Mouse (Mus musculus) forebrain, embryonic 15.5 days (tissue): ENCODE data around the gene Map7. TPM values are rescaled to one million over a fixed set of nuclear protein-coding genes. Genes with fewer than 3 reads are reported as not detected.

Experiments used
- ATAC-seq: fragments of 200-750 bp; cut with Nextera tagmentation; replicated peaks from 2 replicates; pipeline ENCODE4 v1.8.0; 2017; ENCODE audit warnings: mild to moderate bottlenecking, moderate TSS enrichment, moderate library complexity
- H3K27ac ChIP-seq: fragments of 300-500 bp; sonication (generic); replicated peaks from 2 replicates; pipeline ENCODE4 v1.5.1; 2015; ENCODE audit warnings: mild to moderate bottlenecking, inconsistent platforms
- H3K27me3 ChIP-seq: fragments of 300-500 bp; sonication (generic); 2 replicates; pipeline ENCODE4 v1.6.1; 2015; ENCODE audit warnings: inconsistent platforms
- H3K36me3 ChIP-seq: fragments of 300-500 bp; sonication (generic); 2 replicates; pipeline ENCODE4 v1.6.1; 2015; ENCODE audit warnings: mild to moderate bottlenecking, inconsistent platforms
- H3K4me1 ChIP-seq: fragments of 300-500 bp; sonication (generic); 2 replicates; pipeline ENCODE4 v1.6.1; 2015; ENCODE audit warnings: inconsistent platforms
- H3K4me2 ChIP-seq: fragments of 300-500 bp; sonication (generic); replicated peaks from 2 replicates; pipeline ENCODE4 v1.6.1; 2015; ENCODE audit warnings: mild to moderate bottlenecking, inconsistent platforms
- H3K4me3 ChIP-seq: fragments of 300-500 bp; sonication (generic); 2 replicates; pipeline ENCODE4 v1.5.1; 2015; ENCODE audit warnings: mild to moderate bottlenecking, inconsistent platforms
- H3K9ac ChIP-seq: fragments of 300-500 bp; sonication (generic); replicated peaks from 2 replicates; pipeline ENCODE4 v1.6.1; 2015; ENCODE audit warnings: mild to moderate bottlenecking, inconsistent platforms
- H3K9me3 ChIP-seq: fragments of 300-500 bp; sonication (generic); 2 replicates; pipeline ENCODE4 v1.6.1; 2016; ENCODE audit warnings: inconsistent platforms
- WGBS: fragments of 180-500 bp; shearing (Covaris S2); methylation state at CpG from one replicate; pipeline ENCODE4 v1.1.7; 2015; ENCODE audit warnings: mixed read lengths; 5-methylcytosine and 5-hydroxymethylcytosine counted together
- polyA plus RNA-seq: library from polyadenylated mRNA; unstranded; fragments of >200 nt; fragmentation: Nextera tagmentation; extraction: Ambion mirVana; gene quantifications from 2 replicates; pipeline ENCODE4 v1.2.1, GENCODE M21; 2015

The Map7 gene
- polyA plus RNA-seq, 1 experiment from 2014 or later: 4.7 TPM

DNA sequence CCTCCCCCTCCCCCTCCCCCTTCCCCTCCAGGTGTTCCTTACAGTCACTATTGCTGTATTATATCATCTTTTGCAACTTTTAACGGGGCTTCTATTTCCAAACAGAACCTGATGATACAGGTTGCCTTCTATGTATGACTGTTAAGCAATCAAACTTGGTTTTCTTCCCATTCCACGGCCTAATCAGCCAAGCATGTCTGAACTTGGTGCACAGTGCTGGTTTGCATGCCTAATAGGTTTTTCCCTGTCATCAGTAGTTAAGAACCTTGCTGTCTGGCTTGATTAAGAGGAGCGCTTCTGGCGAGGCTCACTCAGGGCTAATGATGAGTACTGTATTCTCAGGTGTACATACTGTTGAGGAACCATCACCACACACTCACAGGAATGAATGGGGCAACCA, 25.5 kb downstream of the Map7 start:
- Histone ChIP-seq H3K4me3 (no peak overlapping the region), H3K4me2 (no peak overlapping the region), H3K27me3 (no peaks in the 10 kb centered on the region), H3K27ac (no peak overlapping the region), H3K36me3 (no peaks in the 10 kb centered on the region), H3K4me1 (peaks cover 21% of the 10 kb centered on the region), H3K9ac (no peak overlapping the region), H3K9me3 (no peaks in the 10 kb centered on the region)
- no peak for ATAC-seq
- WGBS: 76% methylated on average over 4 of the region's 4 CpGs

DNA sequence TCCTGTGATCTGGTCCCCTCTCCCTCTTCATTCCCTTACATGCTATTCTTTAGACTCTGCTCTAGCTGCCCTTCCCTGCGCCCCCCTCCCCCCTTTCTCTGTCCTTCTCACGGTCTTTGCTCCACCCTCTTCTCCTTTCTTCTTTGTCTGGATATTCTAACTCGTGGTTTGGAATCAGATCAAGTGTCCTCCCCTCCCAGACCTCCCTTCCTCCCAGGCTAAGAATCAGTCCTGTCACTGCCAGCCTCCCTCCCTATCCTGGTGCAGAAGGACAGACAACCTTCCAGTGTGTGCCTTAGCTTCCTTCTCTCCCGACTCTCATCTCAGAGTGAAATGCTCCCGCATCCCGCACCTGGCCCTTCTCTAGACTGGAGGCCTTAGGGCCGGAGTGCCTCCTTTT, 27.8 kb downstream of the Map7 start:
- no peak overlapping the region for H3K4me2 ChIP-seq
- WGBS: 62% methylated on average over 7 of the region's 7 CpGs
- H3K27me3 ChIP-seq: no peaks in the 10 kb centered on the region
- no peak overlapping the region for H3K9ac ChIP-seq
- H3K4me1 ChIP-seq: peaks cover 9% of the 10 kb centered on the region
- no peaks in the 10 kb centered on the region for H3K36me3 ChIP-seq
- no peak overlapping the region for H3K27ac ChIP-seq
- no peaks in the 10 kb centered on the region for H3K9me3 ChIP-seq
- ATAC-seq: no peak
- H3K4me3 ChIP-seq: no peak overlapping the region

DNA sequence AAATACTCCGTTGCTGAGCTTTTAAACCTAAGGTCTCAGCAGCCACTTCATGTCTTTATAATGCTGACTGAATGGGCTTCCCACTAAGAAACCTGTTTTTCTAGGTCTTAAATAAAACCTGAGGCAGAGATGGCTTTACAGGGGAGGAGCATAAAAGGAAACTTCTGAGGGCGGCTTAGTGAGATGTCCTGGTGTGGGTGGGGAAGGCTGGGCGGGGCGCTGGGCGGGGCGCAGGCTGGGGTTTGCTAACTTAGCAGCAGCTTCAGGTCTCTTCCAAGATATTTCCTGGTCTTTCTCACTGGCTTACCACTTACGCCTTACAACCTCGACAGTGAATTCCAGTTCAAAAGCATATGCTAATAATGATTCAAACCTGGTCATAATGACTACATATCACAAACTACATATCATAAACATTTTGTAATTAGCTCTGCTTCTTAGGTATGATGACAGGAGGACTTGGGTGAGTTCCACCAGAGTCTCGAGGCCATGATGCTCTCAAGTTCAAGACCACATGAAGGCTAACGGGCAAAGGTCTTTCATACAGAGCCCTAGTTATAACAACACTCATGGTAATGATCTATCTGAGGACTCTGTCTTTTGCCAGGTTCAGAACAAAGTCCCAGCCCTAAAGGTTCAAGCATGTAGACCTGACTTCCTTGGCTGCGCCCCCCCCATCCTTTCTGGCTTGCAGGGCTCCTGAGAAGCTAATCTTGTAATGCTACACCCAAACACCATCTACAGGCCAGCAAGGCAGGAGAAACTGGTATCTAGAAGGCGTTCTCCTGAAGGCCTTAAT, 30.7 kb downstream of the Map7 start:
- Histone ChIP-seq H3K27ac (no peak overlapping the region), H3K4me1 (peaks cover 7% of the 10 kb centered on the region; the same call in 1 of the 2 replicates), H3K9me3 (no peaks in the 10 kb centered on the region), H3K36me3 (no peaks in the 10 kb centered on the region), H3K27me3 (no peaks in the 10 kb centered on the region), H3K9ac (no peak overlapping the region), H3K4me2 (no peak overlapping the region), H3K4me3 (no peak overlapping the region)
- WGBS: 44% methylated on average over 12 of the region's 12 CpGs
- no peak for ATAC-seq

DNA sequence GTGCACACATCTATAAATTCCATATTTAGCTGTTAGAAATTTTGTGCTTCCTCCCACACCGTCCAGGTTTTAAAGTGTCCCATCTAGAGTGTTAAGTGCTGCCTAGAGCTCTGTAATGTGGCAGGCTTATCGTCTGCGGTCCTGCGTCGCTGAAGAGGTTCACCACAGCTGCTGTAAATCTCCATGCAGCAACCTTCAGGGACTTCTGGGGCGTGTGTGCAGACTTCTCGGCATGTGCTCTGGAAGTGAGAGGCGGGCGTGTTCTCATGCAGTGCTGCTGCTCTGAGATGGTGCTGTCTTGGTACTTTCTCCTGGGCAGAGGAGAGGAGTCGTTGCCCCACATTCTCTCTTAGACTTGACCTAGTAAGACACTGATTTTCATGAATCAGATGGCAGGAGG, 32.9 kb downstream of the Map7 start:
- ATAC-seq: no peak
- Histone ChIP-seq H3K9me3 (no peaks in the 10 kb centered on the region), H3K9ac (no peak overlapping the region), H3K4me2 (no peak overlapping the region), H3K4me1 (peaks cover 7% of the 10 kb centered on the region; the same call in 1 of the 2 replicates), H3K36me3 (no peaks in the 10 kb centered on the region), H3K4me3 (no peak overlapping the region), H3K27ac (no peak overlapping the region), H3K27me3 (no peaks in the 10 kb centered on the region)
- 63% methylated on average over 10 of the region's 10 CpGs for WGBS

DNA sequence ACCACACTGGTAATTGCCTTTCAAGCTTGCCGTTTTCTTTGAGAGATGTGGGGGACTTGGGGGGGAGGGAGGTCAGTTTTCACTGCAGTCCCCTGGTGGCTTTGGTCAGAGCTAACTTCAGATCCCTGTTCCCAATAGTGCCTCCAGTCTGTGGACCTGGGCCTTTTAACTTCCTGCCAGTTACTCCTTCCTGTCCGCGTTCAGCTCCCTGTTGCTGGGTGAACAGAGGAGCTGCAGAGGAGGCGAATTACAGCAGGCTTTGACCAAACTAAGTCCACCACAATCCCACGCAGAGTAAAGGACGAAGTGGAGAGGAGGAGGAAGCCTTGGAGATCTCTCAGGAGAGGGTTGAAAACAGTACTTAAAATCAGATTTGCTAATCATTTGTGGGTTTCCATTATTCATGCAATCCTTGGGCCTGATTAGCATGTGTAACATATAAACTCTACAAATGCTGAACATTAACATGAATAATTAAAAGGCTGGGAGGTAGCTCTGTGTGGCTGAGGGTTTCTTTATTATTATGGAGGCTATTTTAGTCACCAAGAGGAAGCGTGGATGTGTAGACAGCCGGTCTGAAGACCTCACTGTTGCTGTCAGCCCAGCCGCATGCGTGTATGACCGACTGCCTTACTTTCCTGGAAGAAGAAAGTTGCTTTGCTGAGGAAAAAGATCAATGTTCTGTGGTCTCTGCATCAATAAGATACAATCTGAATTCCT, 33.6 kb downstream of the Map7 start:
- WGBS: 43% methylated on average over 11 of the region's 11 CpGs
- Histone ChIP-seq H3K9ac (no peak overlapping the region), H3K27me3 (no peaks in the 10 kb centered on the region), H3K36me3 (no peaks in the 10 kb centered on the region), H3K4me3 (no peak overlapping the region), H3K27ac (no peak overlapping the region), H3K4me2 (no peak overlapping the region), H3K4me1 (peaks cover 7% of the 10 kb centered on the region; the same call in 1 of the 2 replicates), H3K9me3 (no peaks in the 10 kb centered on the region)
- ATAC-seq: peak; percentile 32; the same call in 1 of the 2 replicates

DNA sequence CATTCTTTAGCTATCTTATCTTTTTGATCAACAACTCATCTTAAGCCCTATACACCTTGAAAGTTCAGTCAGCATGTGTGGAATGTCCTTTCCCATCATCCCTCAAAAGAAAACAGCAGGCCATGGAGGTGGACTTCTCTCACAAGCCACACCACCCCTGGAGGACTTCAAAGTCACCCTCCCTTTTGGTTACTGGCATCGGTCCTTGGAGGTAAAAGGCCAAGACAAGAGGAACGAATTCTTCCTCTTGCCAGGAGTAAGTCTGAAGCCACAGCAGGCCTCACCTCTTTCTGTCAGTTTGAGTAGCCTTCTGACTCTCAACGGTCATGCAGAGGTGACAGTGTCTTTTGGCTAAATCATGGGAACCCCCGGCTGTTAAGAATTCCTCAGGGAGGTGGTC, 36.1 kb downstream of the Map7 start:
- H3K9ac ChIP-seq: no peak overlapping the region
- H3K4me3 ChIP-seq: no peak overlapping the region
- H3K36me3 ChIP-seq: no peaks in the 10 kb centered on the region
- no peak overlapping the region for H3K27ac ChIP-seq
- ATAC-seq: no peak
- H3K4me1 ChIP-seq: peaks cover 7% of the 10 kb centered on the region; the same call in 1 of the 2 replicates
- WGBS: 86% methylated on average over 4 of the region's 4 CpGs
- H3K4me2 ChIP-seq: no peak overlapping the region
- no peaks in the 10 kb centered on the region for H3K9me3 ChIP-seq
- H3K27me3 ChIP-seq: no peaks in the 10 kb centered on the region

DNA sequence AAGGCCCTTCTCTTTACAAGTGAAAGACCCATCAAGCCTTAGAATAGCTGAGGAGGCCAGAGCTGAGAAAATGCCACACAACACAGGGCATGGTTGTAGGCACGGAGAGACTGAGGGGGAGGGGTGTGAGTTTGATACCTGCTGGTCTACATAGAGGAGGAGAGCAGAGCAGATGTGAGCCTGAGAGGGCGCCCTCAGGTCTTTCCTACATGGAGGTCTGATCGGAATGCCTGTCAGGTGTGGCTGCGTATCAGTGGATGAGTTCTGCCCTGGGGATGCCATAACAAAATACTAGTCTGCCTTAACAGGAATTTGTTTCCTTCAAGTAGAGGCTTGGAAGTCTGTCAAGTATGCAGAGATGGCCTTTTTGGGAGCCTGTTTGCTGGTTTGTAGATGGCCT, 37.0 kb downstream of the Map7 start:
- no peak for ATAC-seq
- H3K4me1 ChIP-seq: peaks cover 7% of the 10 kb centered on the region; the same call in 1 of the 2 replicates
- H3K27ac ChIP-seq: no peak overlapping the region
- H3K27me3 ChIP-seq: no peaks in the 10 kb centered on the region
- no peak overlapping the region for H3K9ac ChIP-seq
- no peaks in the 10 kb centered on the region for H3K36me3 ChIP-seq
- H3K9me3 ChIP-seq: no peaks in the 10 kb centered on the region
- H3K4me3 ChIP-seq: no peak overlapping the region
- 95% methylated on average over 4 of the region's 4 CpGs for WGBS
- H3K4me2 ChIP-seq: no peak overlapping the region

DNA sequence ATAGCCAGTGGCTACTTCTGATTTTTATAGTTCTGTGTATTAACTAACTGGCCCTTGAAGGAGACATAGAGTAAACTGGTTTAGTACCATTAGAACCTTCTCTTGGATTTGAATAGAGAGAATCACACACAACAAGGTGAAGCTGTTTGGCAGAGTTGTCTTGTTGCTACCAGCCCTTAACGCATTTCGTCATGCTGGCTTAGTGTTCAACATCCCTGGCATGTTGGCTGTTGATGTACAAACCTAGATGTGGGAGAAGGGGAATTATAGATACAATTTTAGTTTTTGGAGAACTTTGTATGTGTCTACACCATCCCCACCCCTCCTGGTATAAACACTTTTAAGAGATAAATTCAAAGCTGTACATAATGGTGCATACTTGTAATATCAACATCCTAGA, 37.5 kb downstream of the Map7 start:
- WGBS: 93% methylated on average over 2 of the region's 2 CpGs
- ATAC-seq: no peak
- H3K9ac ChIP-seq: no peak overlapping the region
- H3K4me2 ChIP-seq: no peak overlapping the region
- H3K4me3 ChIP-seq: no peak overlapping the region
- no peak overlapping the region for H3K27ac ChIP-seq
- no peaks in the 10 kb centered on the region for H3K27me3 ChIP-seq
- H3K4me1 ChIP-seq: peaks cover 7% of the 10 kb centered on the region; the same call in 1 of the 2 replicates
- no peaks in the 10 kb centered on the region for H3K36me3 ChIP-seq
- H3K9me3 ChIP-seq: no peaks in the 10 kb centered on the region

DNA sequence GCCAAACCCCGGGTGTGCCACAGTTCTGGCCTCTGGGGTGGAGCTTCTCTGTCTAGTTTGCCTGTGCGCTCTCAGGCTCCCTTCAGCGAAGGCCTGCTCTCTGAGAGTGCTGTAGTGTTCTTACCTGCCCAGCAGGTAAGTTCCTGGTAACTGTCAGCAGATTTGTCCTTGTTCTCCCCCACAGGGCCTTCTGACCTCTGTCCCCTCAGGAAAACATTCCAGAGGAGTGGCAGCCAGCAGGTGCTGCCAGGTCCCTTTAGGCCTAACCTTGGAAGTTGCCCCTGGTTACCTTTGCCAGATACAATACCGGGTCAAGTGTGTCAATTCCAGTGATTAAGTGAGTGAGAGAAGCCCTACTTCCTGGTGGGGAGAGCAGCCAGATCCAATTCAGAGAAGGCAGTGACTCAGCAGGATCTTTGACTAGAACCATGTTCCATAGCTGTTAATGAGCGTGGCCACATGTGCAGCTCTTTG, 38.6 kb downstream of the Map7 start:
- Histone ChIP-seq H3K27ac (no peak overlapping the region), H3K9ac (no peak overlapping the region), H3K27me3 (no peaks in the 10 kb centered on the region), H3K36me3 (no peaks in the 10 kb centered on the region), H3K9me3 (no peaks in the 10 kb centered on the region), H3K4me2 (no peak overlapping the region), H3K4me3 (no peak overlapping the region), H3K4me1 (0 out of 2 replicates have a peak, but pooled peaks cover 4% of the 10 kb centered on the region)
- no peak for ATAC-seq
- 90% methylated on average over 5 of the region's 5 CpGs for WGBS

DNA sequence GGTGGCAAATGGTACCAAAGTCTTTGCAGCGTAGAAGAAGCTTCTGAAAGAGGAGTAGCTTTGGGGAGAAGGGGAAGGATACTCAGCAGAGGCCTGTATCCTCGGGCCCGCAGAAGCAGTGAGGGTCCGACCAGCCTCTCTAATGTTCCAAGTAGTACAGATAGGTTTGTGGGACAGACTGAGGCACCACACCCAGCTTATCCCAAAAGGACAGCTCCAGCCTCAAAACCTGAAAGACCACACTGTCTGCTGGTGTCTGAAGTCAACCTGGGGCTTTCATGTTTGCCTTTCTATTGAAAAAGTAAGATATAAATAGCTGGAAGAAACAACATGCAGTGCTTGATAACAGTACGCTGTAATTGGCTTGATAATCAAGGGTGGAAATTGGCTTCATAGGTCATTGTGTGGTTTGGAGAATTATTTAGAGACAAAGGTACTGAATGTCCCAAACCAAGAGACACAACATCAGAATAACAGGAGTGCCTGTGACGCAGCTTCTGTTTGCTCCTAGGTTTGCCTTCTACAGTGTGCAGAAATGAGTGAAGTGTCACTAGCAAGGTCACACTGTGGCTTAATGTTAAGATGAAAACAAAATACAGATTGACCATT, 42.0 kb downstream of the Map7 start:
- 92% methylated on average over 6 of the region's 6 CpGs for WGBS
- no peak overlapping the region for H3K9ac ChIP-seq
- no peaks in the 10 kb centered on the region for H3K4me1 ChIP-seq
- no peaks in the 10 kb centered on the region for H3K36me3 ChIP-seq
- H3K27me3 ChIP-seq: no peaks in the 10 kb centered on the region
- H3K27ac ChIP-seq: no peak overlapping the region
- H3K9me3 ChIP-seq: no peaks in the 10 kb centered on the region
- no peak for ATAC-seq
- no peak overlapping the region for H3K4me3 ChIP-seq
- no peak overlapping the region for H3K4me2 ChIP-seq

DNA sequence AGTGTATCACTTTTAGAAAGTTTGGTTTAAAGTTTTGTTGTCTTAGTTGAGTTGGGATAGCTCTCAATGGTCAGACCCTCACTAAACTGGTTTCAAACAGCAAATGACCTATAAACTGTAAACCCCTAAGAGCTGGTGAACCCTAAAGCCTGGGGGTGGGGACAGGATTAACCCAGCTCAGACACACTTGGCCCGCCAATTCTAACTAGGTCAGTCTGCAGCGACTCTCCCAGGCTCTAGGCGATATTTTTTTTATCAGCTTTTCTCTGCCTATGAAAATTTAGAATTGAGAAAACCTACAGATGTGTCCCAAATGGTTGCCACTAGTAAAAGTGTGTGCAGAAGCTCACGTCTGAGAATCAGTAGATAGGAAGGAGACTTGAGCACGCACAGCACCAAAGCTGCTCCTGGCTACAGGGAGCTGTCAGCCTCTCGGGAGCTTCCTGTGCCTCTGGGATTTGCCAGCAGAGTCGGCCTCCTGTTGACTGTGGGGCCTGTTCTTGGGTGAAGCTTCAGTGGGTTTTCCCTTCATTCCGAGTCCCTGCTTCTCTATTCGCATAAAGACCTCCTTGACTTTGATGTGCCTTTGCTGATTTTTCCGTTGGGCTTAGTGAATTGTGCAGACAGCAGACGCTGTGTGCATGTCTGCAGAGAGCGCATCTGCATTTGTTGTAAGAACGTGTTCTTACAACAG, 46.7 kb downstream of the Map7 start:
- H3K4me1 ChIP-seq: no peaks in the 10 kb centered on the region
- 33% methylated on average over 13 of the region's 13 CpGs for WGBS
- H3K27me3 ChIP-seq: no peaks in the 10 kb centered on the region
- no peak overlapping the region for H3K4me3 ChIP-seq
- H3K9ac ChIP-seq: no peak overlapping the region
- no peaks in the 10 kb centered on the region for H3K36me3 ChIP-seq
- H3K9me3 ChIP-seq: no peaks in the 10 kb centered on the region
- no peak for ATAC-seq
- no peak overlapping the region for H3K27ac ChIP-seq
- H3K4me2 ChIP-seq: no peak overlapping the region

DNA sequence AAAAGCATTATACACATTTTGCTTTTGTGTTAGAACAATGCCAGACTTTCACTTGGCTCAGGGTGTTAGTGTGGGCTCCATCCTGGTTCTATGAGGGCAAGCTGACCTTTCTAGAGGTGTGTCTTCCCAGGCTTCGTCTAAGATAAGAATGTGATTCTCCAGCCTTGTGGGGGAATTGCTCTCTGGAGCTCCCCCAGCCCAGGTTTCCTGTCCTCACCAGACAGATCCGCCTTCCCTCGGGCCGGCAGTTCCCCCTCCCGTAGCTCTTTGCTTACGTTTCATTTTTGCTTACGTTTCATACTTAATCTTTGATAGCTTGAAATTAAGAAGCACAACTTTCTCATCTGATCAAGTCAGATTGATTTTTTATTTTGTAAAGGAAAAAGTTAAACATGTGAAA, 48.8 kb downstream of the Map7 start:
- no peak overlapping the region for H3K27ac ChIP-seq
- H3K4me1 ChIP-seq: no peaks in the 10 kb centered on the region
- H3K4me3 ChIP-seq: no peak overlapping the region
- H3K9me3 ChIP-seq: no peaks in the 10 kb centered on the region
- H3K9ac ChIP-seq: no peak overlapping the region
- 83% methylated on average over 7 of the region's 7 CpGs for WGBS
- no peaks in the 10 kb centered on the region for H3K27me3 ChIP-seq
- no peak overlapping the region for H3K4me2 ChIP-seq
- no peaks in the 10 kb centered on the region for H3K36me3 ChIP-seq
- ATAC-seq: no peak
